Mouse (Mus musculus): ENCODE data around the gene Nkain1.

Nkain1 gene

DNA sequence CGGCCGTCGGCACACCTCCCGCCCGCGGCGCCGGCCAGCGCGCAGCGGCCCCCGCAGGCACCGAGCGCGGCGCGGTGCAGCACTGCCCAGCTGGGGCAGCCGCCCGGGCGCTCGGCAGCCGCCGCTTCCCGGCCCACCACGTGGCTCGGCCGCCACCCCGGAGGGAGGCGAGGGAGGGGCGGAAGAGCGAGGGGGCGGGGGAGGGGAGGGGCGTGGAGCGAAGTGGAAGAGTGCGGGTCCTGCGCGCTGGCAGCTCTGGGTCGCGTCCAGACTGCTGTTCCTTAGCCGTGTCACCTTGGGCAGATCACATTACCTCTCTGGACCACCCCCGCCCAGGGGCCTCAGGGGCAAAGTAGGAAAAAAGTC lies at the start of gene Nkain1:
TSS of gene Nkain1 (minus strand) at position 126 of the 366 bp plus-strand sequence.
- peak; percentile 41 for DNase-seq

DNA sequence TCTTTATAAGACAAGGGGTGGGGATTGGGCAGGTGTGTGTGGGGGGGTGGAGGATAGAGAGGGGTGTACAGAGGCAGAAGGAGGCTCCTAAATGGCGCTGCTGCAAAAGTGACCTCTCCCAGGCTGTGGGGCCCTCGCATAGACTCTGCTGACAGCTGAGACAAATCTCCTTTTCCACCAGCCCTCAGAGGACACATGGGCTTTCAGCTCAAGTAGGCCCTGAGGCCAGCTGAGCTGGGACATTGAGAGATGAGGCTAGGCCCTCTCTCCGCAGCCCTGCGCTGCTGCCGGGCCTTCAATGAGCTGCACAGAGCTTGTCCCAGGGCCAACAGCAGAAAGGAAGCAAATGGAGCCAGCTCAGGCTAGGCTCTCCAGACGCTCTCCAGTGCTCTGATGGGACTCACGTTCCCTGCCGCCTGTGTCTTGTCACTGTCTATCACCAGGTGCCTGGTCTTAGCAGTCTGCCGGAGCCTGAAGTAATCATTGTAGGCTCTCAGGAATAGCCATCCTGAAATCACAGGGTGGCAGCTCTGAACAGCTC lies 4.8 kb upstream of the Nkain1 start:
- DNase-seq, result no peak

DNA sequence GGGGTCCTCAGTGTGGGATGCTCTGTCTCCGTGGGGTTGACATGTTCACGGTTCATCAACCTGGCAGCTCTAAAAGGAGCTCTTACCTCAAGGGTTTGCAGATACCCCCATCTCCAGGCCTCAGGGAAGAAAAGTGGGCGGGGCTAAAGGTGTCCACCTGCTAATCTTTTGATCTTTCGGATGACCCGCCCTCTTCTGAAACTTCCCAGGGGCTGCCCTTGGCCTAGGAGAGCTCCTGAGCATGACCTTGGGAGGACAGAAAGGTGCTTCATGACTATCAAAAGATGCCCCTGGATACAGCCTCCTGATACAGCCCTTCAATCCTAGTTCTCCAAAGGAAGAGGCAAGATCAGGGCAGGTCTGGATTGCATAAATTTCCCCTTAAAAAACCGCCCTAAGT lies 3.1 kb upstream of the Nkain1 start:
- no peak for DNase-seq

DNA sequence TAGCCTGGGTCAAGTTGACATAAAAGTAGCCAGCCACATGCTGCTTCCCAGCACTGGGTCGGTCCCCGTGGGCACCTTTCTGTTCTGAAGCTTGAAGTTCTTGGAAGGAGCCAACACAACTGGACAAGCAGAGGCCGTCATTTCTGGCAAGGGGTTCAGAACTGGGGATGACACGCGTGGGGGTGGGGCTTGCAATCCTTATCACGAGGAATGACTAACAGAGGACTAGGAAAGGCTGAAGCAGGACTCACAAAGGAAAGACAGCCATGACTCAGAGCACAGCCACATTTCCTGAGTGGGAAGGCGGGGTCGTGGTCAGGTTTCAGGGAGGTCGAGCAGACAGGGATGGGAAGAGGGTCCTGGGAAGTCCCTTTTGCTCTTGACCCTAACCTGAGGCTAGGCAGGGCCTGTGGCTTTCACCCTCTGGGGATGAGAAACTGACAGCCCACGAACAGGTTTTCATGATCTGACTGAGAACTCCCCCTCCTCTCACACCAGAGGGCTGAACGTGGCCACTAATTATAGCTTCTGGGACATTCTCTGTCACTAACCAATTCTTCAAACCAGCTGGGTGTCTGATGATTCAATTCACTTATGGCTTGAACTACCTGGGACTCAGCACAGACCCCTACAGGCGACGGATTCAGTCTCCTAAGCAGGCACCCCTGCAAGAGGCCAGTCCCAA lies 2.4 kb upstream of the Nkain1 start:
- DNase-seq, result no peak

DNA sequence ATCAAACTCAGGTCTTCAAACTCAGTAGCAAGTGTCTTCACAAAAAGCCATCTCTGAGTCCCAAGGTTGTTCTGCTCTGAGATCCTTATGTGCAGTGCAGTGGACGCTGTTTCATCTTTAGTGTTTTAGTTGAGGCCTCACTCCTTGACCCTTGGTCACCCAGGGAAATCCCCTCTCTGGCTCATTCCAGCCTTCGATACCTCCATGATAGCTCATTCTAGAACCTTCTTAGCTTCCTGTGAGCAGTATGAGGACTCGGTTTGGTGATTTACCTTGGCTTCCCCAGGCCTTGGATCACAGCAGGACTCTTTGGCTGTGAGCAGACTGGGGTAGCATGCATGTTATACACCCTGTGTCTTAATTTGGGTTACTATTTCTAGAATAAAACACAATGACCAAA lies 1.6 kb upstream of the Nkain1 start:
- DNase-seq, result no peak

DNA sequence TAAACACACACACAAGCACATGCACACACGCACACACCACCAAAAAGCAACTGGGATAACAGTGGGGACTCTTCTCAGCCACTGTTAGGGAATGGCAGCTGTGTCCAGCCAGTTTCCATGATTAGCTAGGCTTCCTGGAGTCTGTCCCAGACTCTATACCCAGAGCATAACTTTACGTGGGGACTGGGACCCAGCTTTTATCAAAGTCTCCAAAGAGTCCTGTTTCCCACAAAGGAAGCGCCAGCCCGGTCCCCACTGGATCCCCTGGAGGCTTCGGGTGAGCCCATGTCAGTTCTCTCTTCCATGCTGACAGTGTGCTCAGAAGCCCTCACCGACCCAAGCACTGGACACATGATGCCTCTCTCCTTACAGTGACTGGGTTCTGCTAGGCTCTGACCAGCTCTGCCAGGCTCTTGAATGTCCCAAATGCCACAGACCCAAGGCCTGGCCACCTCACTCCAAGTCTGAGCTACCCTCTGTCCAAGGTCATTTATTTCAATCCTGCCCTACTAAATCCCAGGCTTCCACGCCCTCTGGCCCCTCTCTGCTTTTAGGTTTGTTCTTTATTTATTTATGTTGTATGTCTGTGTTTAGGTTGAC lies 988 bp upstream of the Nkain1 start:
- no peak for DNase-seq

DNA sequence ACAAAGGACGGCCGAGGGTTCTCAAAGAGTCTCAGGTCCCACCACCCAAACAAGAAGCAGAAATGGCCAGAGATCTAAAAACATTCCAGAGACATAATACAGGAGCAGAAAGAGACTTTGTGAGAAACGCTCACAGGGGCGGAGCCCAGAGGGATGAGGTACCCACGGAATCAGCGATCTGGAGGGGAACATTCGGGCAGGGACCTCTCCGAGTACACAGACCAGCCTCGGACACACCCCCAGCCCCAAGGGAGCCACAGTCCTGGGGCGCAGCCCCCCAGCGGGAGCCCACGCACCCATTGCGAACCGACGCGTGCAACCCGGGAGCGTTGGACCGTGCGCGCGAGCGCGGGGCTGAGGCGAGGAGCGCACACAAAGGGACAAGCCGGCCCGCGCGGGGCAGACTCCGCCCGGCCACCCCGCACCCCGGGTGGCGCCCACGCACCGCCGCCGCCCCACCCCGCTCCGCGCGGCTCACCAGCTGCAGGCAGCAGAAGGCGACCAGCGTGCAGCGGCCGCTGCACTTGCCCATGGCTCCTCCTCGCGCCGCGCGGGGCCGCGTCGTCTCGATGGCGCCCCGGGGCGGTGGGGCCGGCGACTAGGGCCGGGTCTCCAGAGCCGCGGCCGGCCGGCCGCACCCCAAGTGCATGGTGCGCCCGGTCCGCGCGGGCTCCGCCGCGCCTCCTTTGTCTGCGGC lies 474 bp downstream of the Nkain1 start:
- DNase-seq, result peak; percentile 40

DNA sequence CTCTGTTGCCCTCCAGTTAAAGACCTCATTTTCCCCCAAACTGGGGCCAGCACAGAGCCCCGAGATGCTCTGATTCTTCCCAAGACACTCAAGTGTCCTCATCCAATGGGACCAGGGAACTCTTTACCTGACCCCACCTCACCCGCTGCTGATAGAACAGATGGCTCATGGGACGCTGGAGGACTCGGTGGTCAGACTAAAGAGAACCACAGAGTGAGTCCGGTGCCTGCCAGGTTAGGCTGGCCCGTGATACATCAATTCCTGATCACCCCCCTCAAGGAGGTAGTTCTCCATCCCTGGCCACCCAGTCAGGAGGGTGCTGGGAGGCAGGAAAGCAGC lies 992 bp downstream of the Nkain1 start:
- DNase-seq, result no peak

DNA sequence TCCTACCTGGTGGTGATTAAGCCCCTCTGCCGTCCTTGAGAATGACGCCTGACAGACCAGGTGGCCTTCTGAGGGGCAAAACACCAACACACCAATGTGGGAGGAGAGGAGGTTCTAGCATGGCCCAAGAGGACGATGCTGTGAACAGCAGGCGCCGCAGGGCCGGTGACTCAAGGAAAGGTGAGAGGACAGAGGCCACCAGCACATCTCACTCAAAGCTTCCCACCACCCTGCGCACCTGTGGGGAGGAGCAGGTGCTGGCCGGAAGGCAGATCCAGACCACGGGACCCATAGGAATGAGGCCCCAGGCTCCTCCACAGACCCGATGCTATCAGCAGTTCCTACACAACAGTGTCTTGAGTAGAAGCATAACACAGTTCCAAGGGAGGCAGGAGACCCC lies 1.4 kb downstream of the Nkain1 start:
- no peak for DNase-seq

DNA sequence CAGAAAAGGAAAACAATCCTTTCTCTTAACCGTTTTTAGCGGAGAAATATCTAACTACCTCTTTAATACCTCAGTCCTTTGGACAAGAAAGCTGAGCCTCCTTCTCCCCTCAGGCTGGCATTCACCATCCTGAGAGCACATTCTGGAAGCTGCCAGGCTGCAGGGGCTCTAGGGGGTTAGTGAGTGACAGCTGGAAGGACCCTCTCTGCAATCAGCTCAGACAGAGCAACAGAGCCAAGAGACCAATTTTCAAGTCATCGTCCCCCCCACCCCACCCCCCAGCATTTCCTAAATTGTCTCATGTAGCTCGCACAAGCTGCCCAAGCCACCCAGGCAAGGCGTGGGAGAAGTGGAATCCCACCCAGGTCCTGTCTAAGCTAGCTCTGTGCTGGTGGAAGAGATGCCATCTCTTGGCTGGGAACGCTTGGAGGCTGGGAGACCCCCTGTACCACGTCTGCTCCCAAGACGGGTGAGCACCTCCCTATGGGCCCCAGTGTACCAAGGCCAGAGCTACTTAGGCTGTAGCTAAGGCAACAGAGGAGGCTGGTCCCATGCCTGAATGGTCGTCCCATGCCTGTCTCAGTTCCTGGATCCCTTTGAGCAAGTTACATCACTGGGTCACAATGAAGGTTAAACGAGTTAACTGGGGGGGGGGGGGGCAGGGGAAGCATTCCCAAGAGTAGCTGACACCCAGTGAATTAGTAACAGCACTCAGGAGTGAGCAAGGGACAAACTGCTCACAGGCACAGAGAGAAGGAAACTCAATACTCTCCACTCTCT lies 2.8 kb downstream of the Nkain1 start:
- DNase-seq, result no peak

DNA sequence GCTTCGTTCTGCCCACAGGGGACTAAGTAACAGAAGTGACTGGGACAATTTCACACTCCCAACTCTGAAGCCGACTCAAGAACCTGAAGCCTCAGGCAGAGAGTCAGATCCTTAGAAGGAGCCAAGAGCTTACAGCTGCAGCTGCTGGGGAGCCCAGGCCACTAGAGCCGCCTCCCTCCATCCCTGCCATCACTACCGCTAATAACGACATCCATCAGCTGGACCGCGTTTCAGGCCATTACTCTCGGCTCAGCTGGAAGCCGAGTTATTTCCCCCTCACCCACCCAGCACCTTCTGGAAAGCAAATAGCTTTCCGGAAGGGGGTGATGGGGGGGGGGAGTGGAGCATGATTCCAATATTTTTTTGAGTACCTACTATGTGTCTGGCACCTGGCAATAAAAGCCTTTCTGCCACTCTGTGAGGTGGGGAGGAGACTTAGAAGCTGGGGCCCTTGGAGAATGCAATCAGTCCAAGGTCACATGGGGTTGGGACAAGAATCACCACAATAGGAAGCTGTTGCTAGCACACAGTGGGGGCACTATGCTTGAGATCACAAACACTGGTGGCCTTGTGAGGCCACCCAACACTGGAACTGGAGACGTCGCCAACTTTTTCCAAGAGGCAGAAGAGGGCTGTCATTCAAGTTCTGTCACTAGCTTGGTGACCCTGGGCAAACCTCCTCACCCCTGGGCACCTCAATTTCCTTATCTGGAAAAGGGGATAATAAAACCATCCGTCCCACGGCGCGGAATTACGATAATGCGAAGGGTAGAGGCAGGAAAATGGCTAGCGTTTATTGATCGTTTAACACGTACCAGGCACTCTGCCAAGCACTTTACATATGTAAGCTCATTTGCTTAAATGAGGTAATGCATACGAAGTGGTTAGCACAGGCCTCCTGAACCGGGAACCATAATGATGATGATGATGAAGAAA lies 5.7 kb downstream of the Nkain1 start:
- no peak for DNase-seq

DNA sequence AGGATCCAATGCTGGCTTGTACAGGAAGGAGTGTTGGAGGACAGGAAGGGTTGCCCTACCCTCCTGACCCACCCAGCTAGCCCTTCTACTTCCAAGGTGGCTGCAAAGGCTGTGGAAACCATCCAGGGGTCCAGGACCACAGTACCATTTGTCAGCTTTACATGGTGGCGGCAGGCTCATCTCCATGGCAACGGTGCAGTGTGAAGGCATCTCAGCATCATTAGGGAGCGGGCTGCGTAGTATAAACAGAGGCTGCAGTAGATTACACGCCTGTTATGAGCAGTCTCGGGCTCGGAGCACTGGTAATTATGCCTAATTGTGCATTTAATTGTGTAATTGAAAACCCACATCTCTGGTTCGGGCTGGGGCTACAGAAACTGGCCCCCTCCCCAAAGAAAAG lies 10.2 kb downstream of the Nkain1 start:
- no peak for DNase-seq

DNA sequence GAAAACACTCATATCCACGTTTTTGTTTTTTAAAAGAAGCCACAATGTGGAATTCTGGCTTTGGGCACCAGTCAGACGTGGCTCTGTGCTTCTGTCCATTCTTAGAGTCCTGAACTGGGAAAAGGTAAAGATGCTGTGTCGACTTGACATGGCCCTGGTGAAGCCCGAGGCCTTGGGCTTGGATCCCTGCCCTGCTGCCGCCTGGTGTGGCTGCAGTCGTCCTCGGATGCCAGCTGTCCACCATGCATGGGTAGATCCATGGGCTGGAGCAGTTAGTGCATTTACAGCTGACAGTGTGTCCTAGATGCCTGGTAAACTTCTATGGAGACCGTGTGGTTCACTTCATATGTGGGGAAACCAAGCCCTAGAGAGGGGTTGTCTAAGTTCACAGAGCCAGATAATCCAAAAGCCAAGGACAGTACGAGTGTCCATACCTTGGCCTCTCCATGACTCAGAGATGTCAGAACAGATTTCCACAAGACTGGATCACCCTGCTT lies 10.7 kb downstream of the Nkain1 start:
- DNase-seq, result no peak

DNA sequence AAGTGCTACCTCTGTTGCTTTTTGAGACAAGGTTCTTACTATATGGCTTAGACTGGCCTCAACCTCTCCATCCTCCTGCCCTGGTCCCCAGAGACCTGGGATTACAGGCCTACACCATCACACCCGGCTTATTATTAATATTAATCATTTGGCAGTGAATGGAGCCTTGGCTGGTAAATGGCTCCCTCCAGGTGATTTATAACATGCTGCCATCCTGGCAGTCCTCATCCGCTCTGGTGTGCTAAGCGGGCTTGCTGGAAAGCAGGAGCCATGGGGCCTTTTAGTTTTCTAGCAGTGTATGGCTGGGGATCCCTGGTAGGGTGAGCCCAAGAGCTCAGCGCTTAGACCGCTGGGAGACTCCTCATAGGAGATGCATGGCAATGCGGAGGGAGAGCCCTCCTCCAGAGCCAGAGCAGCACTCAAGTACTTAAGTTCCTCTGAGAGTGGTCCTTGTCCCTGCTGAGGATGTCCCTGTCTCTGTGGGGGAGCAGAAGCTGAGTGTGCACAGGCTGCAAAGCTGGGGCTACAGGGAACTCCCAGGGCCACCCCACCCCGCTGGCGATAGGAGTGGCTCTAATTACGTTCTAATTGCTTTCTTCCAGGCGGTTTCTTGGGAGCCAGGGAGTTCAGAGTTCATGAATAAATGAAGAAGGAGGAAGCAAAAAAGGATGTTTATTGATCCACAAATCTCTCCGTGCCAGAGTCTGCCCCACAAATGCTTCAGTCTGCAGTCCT lies 13.2 kb downstream of the Nkain1 start:
- no peak for DNase-seq

DNA sequence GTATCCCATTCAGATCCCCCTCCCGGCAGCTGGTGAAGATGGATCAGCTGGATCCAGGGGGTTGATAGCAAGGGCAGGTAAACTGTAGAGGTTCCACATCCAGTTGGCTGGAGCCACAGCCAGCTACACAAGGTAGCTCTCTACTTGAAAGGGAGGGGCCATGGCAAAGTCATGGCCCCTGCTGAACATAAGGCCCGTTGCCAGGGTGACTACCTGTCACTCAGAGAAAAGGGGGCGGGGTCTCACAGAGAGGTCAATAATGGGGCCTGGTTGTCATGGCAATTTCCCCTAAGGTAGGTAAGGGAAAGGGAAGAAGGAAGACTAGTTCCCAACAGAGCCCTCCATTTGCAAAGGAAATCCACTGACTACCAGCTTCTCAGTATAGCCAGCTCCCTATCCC lies 14.8 kb downstream of the Nkain1 start:
- DNase-seq, result no peak

DNA sequence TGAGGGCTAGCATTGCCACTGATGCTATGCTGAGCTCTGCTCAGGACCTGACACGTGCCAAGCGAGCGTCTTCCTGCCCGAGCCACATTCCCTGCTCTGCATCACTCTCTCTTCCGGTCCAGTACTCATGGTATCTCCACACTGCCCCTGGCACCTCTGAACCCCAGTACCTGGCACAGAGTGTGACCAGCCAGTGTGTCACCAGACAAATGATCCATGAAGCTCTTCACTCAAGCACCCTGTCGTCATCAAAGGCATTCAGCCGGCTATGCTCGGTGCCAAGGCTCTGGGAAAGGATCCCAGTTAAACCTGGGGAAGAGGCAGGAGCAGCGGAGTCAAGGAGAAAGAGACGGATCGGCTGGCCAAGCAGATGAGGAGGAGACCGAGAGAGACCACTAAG lies 16.1 kb downstream of the Nkain1 start:
- no peak for DNase-seq

DNA sequence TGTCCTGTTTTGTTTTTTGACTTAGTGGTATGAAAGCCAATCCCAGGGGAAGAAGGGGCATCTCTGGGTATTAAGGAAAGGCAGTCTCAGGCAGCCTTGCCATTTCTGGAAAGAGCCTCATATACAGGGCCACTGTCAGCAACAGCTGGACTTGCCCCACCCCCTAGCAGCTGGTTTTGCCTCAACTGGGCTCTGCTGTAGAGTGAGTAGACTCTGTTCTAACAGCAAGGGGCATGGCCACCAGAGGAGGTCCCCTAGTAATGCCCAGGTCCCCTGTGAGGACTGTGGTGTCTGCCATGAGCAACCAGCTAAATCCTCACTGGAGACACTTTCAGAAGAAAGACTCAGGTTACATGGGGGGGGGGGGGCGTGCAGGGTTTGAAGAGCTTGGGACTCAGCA lies 17.0 kb downstream of the Nkain1 start:
- no peak for DNase-seq

DNA sequence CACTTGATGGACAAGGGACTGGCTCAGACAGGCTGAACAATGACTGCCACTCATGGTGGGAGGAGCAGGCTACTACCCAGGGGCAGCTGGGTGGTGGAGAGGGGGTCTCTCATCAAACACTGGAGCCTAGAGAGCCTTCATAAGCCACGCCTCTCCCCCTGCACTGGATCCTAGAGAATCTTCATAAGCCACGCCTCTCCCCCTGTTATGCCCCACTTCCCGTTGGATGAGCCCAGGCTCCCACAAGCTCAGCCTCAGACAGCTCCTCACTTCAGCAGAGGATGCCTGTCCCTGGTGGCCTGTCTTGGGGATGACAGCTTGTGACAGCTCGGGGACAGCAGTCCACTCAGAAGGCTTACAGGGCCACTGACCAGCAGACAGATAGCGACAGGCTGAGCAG lies 17.7 kb downstream of the Nkain1 start:
- no peak for DNase-seq

DNA sequence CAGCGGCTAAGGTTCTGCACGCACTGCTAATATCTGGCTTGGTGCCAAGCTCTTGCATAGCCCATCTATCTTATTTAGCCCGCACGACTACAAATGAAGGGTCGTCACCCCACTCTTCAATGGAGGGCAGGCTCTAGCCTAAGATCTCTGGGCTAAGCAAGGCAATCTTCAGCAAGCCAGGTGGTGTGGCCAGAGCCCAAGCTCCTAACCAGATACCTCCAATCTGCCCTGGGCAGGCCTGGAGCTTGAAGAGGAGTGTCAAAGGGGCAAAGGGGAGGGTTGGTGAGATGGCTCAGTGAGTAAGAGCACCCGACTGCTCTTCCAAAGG lies 20.9 kb downstream of the Nkain1 start:
- no peak for DNase-seq

DNA sequence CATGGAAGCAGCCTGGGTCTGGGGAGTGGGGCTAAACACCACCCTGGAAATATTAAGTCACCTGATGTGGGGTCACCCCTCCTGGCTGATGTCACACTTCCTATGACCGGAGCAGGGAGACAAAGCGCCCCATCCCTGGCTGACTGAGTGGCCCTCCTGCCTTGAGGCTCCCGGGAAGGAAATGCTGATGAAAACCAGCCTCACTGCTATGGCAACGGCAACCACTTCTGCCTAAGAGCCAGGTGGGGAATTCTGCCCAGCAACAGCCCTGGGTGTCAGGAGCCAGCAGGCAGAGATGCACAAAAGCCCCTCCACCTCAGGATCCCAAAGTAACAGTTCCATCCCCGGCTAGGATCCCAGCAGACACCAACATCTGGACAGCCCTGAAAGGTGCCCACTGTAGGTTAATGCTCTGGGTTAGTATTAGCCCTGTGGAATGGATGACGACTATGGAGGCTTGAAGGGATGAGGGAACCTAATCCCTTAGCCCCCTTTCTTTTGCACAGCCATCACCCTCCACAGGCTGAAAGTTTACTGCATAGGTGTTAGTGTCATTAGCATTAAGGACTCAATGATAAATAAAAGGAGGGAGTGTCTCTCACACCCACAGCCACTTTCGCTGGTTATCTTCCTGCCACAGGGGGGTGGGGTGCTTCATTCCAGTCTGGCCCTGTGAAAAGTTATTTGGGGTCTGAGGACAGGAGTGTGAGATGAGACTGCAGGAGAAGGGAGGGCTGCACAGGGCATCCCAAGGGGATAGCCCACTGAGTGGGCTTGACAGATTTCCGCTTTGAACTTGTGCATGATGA lies 21.5 kb downstream of the Nkain1 start:
- DNase-seq, result peak; percentile 54

DNA sequence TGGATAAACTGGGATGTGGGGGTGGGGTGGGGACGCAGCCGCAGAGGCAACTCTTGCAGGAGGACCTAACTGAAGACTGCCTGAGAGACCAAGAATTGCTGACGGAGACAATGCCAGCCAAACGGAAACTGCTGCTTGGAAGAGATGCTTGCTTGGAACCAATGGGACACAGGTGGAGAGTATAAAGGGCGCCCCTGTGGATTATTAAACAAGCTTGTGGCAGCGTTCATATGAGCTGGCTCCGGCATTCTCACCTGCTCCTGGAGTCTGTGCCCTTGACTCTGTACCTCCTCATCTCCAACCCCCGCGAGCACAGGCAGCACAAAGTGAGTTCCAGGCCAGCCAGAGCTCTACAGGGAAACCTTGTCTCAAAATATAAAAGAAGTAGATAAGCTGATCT lies 23.5 kb downstream of the Nkain1 start:
- DNase-seq, result no peak

Data from right cerebral cortex, postnatal 14 days (tissue).